Mouse (Mus musculus) MEL (cell line): ENCODE results near the gene Gsta4. TPM values are rescaled to one million over a fixed set of nuclear protein-coding genes. Genes with fewer than 3 reads are reported as not detected.
"Not testable (repeated sequence)": the region's sequence is repeated elsewhere in the genome, so short reads cannot be mapped to it uniquely, and the experiment has no call there.

Experiments
- DNase-seq: peaks from one replicate; pipeline ENCODE4 v3.0.0; 2011; ENCODE audit warnings: low read depth, low spot score
- H3K27ac ChIP-seq: 2 replicates; pipeline ENCODE4 v1.5.1; 2012; ENCODE audit warnings: low read depth, mild to moderate bottlenecking, control low read depth, low read length, moderate library complexity; ENCODE audit not compliant: control insufficient read depth
- H3K27me3 ChIP-seq, 2 experiments: fragments of 150-350 bp in 1 of 2; sonication (generic) in 1 of 2; 2 replicates each; pipeline ENCODE4 v1.6.1; 2012; ENCODE audit warnings: low read length in 2 of 2, mild to moderate bottlenecking in 2 of 2, improper control_type of control experiment in 1 of 2, moderate library complexity in 1 of 2; ENCODE audit not compliant: insufficient read depth in 2 of 2, control insufficient read depth in 1 of 2
- H3K36me3 ChIP-seq, 2 experiments: 2 replicates each; pipeline ENCODE4 v1.6.1; 2012 to 2014; ENCODE audit warnings: low read length in 2 of 2, improper control_type of control experiment in 1 of 2, inconsistent platforms in 1 of 2, mild to moderate bottlenecking in 1 of 2; ENCODE audit not compliant: insufficient read depth in 2 of 2, control insufficient read depth in 1 of 2
- H3K4me1 ChIP-seq, 2 experiments: fragments of 150-350 bp in 1 of 2; sonication (generic) in 1 of 2; 2 replicates each; pipeline ENCODE4 v1.6.1; 2012; ENCODE audit warnings: low read length in 2 of 2, improper control_type of control experiment in 1 of 2, mild to moderate bottlenecking in 1 of 2; ENCODE audit not compliant: insufficient read depth in 2 of 2, control insufficient read depth in 1 of 2
- H3K4me3 ChIP-seq, 2 experiments: fragments of 150-350 bp in 1 of 2; sonication (generic) in 1 of 2; 2 replicates each; pipeline ENCODE4 v1.5.1; 2012; ENCODE audit warnings: low read depth in 2 of 2, low read length in 2 of 2, mild to moderate bottlenecking in 2 of 2, moderate library complexity in 2 of 2, control low read depth in 1 of 2, improper control_type of control experiment in 1 of 2; ENCODE audit not compliant: control insufficient read depth in 1 of 2, insufficient read depth in 1 of 2
- H3K79me2 ChIP-seq: 2 replicates; pipeline ENCODE4 v1.6.1; 2012; ENCODE audit warnings: mild to moderate bottlenecking, low read length, moderate library complexity; ENCODE audit not compliant: control insufficient read depth, poor library complexity, insufficient read depth
- H3K9ac ChIP-seq: 2 replicates; pipeline ENCODE4 v1.6.1; 2012; ENCODE audit warnings: low read depth, mild to moderate bottlenecking, control low read depth, low read length, moderate library complexity; ENCODE audit not compliant: control insufficient read depth, poor library complexity, severe bottlenecking
- H3K9me3 ChIP-seq: fragments of 150-350 bp; sonication (generic); replicated peaks from 2 replicates; pipeline ENCODE4 v1.6.1; 2012; ENCODE audit warnings: mild to moderate bottlenecking, low read length, improper control_type of control experiment, moderate library complexity; ENCODE audit not compliant: insufficient read depth
- CHD1 ChIP-seq: IDR thresholded peaks from 2 replicates; pipeline ENCODE4 v1.6.1; 2012; ENCODE audit warnings: low read depth, mild to moderate bottlenecking, inconsistent platforms, low read length, improper control_type of control experiment
- CHD2 ChIP-seq: IDR thresholded peaks from 2 replicates; pipeline ENCODE4 v1.6.1; 2011; ENCODE audit warnings: low read length, improper control_type of control experiment
- CTCF ChIP-seq, 3 experiments: IDR thresholded peaks in 2 of 3; conservative IDR thresholded peaks in 1 of 3; 2 replicates each; pipeline ENCODE4 v1.5.1; 2011 to 2012; ENCODE audit warnings: low read length in 3 of 3, low read depth in 2 of 3, mild to moderate bottlenecking in 2 of 3, improper control_type of control experiment in 1 of 3, inconsistent platforms in 1 of 3, mixed read lengths in 1 of 3, moderate library complexity in 1 of 3; ENCODE audit not compliant: control insufficient read depth in 1 of 3, insufficient read depth in 1 of 3, poor library complexity in 1 of 3, severe bottlenecking in 1 of 3
- E2F4 ChIP-seq: IDR thresholded peaks from 2 replicates; pipeline ENCODE4 v1.6.1; 2011; ENCODE audit warnings: low read depth, low read length, improper control_type of control experiment, borderline replicate concordance
- ELF1 ChIP-seq: IDR thresholded peaks from 2 replicates; pipeline ENCODE4 v1.6.1; 2014; ENCODE audit warnings: low read depth, mild to moderate bottlenecking, inconsistent platforms, low read length, improper control_type of control experiment, moderate library complexity
- EP300 ChIP-seq, 2 experiments: IDR thresholded peaks; 2 replicates each; pipeline ENCODE4 v1.6.1; 2011; ENCODE audit warnings: improper control_type of control experiment in 2 of 2, low read length in 2 of 2, low read depth in 1 of 2, mild to moderate bottlenecking in 1 of 2
- ETS1 ChIP-seq: IDR thresholded peaks from 2 replicates; pipeline ENCODE4 v1.6.1; 2012; ENCODE audit warnings: low read depth, mild to moderate bottlenecking, inconsistent platforms, low read length, improper control_type of control experiment, moderate library complexity
- HCFC1 ChIP-seq: IDR thresholded peaks from 2 replicates; pipeline ENCODE4 v1.6.1; 2012; ENCODE audit warnings: low read depth, mild to moderate bottlenecking, inconsistent platforms, low read length, improper control_type of control experiment, moderate library complexity
- KAT2A ChIP-seq: conservative IDR thresholded peaks from 2 replicates; pipeline ENCODE4 v1.6.1; 2012; ENCODE audit warnings: low read depth, low read length, improper control_type of control experiment, inconsistent platforms
- MAFK ChIP-seq: IDR thresholded peaks from 2 replicates; pipeline ENCODE4 v1.6.1; 2011; ENCODE audit warnings: low read depth, mild to moderate bottlenecking, low read length, improper control_type of control experiment, borderline replicate concordance
- MXI1 ChIP-seq: IDR thresholded peaks from 2 replicates; pipeline ENCODE4 v1.6.1; 2011; ENCODE audit warnings: mild to moderate bottlenecking, low read depth, low read length, improper control_type of control experiment
- NELFE ChIP-seq: IDR thresholded peaks from 2 replicates; pipeline ENCODE4 v1.6.1; 2011; ENCODE audit warnings: low read depth, low read length, improper control_type of control experiment
- POLR2A ChIP-seq, 2 experiments: IDR thresholded peaks; 2 replicates each; pipeline ENCODE4 v1.6.1; 2011 to 2012; ENCODE audit warnings: low read length in 2 of 2, mild to moderate bottlenecking in 2 of 2, control low read depth in 1 of 2, improper control_type of control experiment in 1 of 2, low read depth in 1 of 2, moderate library complexity in 1 of 2; ENCODE audit not compliant: control insufficient read depth in 1 of 2, insufficient read depth in 1 of 2, poor library complexity in 1 of 2
- POLR2AphosphoS5 ChIP-seq: IDR thresholded peaks from 2 replicates; pipeline ENCODE4 v1.6.1; 2012; ENCODE audit warnings: low read depth, borderline replicate concordance, mild to moderate bottlenecking, inconsistent platforms, low read length, moderate library complexity, mixed read lengths
- RCOR1 ChIP-seq: IDR thresholded peaks from 2 replicates; pipeline ENCODE4 v1.6.1; 2012; ENCODE audit warnings: low read depth, mild to moderate bottlenecking, inconsistent platforms, low read length, improper control_type of control experiment
- SIN3A ChIP-seq: IDR thresholded peaks from 2 replicates; pipeline ENCODE4 v1.6.1; 2012; ENCODE audit warnings: low read length, improper control_type of control experiment, inconsistent platforms
- SMC3 ChIP-seq: IDR thresholded peaks from 2 replicates; pipeline ENCODE4 v1.6.1; 2011; ENCODE audit warnings: low read depth, low read length, improper control_type of control experiment
- TAL1 ChIP-seq: IDR thresholded peaks from 2 replicates; pipeline ENCODE4 v1.6.1; 2012; ENCODE audit warnings: mild to moderate bottlenecking, inconsistent platforms, low read length, moderate library complexity, mixed read lengths
- USF1 ChIP-seq: IDR thresholded peaks from 2 replicates; pipeline ENCODE4 v1.6.1; 2014; ENCODE audit warnings: low read depth, mild to moderate bottlenecking, inconsistent platforms, low read length, improper control_type of control experiment, moderate library complexity
- ZKSCAN1 ChIP-seq: IDR thresholded peaks from 2 replicates; pipeline ENCODE4 v1.6.1; 2012; ENCODE audit warnings: low read depth, mild to moderate bottlenecking, inconsistent platforms, low read length, improper control_type of control experiment, moderate library complexity
- ZMIZ1 ChIP-seq: IDR thresholded peaks from 2 replicates; pipeline ENCODE4 v1.6.1; 2012; ENCODE audit warnings: low read depth, mild to moderate bottlenecking, inconsistent platforms, low read length, improper control_type of control experiment, moderate library complexity
- polyA plus RNA-seq, 2 experiments: library from polyadenylated mRNA; stranded (reverse) in 1 of 2; unstranded in 1 of 2; fragments of >175 nt in 1 of 2; fragments of >200 nt in 1 of 2; gene quantifications; 2 replicates each; pipeline versions ENCODE4 v1.2.1 to v1.2.4; 2012; ENCODE audit warnings: low replicate concordance in 2 of 2, low read depth in 1 of 2; ENCODE audit not compliant: insufficient read length in 2 of 2, insufficient read depth in 1 of 2, missing spikeins in 1 of 2
- total RNA-seq: library from RNA; depleted of rRNA; stranded (reverse); fragments of 300-350 nt; gene quantifications from 2 replicates; pipeline ENCODE4 v1.2.3, GENCODE M21; 2012

Gene Gsta4
- total and polyA plus RNA-seq, 3 experiments = 5.0 to 9.8 TPM; not detected in 1

- H3K9ac ChIP-seq = no peak overlapping the region
- TF ChIP-seq SMC3 = 0 out of 2 replicates have a peak, but pooled peaks have one; percentile 12
- peak in 2 of 3 experiments; percentile 33 to 34; a peak in 4 of 6 replicates for TF ChIP-seq CTCF (IDR thresholded peaks at IDR 0.05 in 2 of 3, conservative IDR thresholded peaks at IDR 0.05 in 1 of 3; ENCODE audit: control insufficient read depth in 1 of 3, insufficient read depth in 1 of 3, low read depth in 2 of 3, low read length in 3 of 3, poor library complexity in 1 of 3, severe bottlenecking in 1 of 3)
- TF ChIP-seq MXI1 = no peak
- peaks cover 0 to 3% of the 10 kb centered on the region in 2 experiments; a peak in 1 of 4 replicates for H3K36me3 ChIP-seq
- H3K27ac ChIP-seq = no peak overlapping the region
- no peak overlapping the region for H3K4me3 ChIP-seq
- no peaks in the 10 kb centered on the region for H3K9me3 ChIP-seq
- peaks cover 6 to 7% of the 10 kb centered on the region in 2 experiments; a peak in 3 of 4 replicates for H3K4me1 ChIP-seq
- DNase-seq = peak; percentile 29
- no peaks in the 10 kb centered on the region for H3K79me2 ChIP-seq
- no peaks in the 10 kb centered on the region for H3K27me3 ChIP-seq
Observed at GRCm38 (mm10) chr9:78168864-78169263, 13.7 kb upstream of the Gsta4 start.

GRCm38 (mm10) chr9:78174016-78174415 lies 8.6 kb upstream of the Gsta4 start:
- Histone ChIP-seq H3K79me2 (no peaks in the 10 kb centered on the region; the same call in 1 of the 2 replicates), H3K36me3 (peaks cover 0 to 7% of the 10 kb centered on the region in 2 experiments; a peak in 2 of 4 replicates), H3K9me3 (no peaks in the 10 kb centered on the region), H3K27ac (no peak overlapping the region), H3K27me3 (no peaks in the 10 kb centered on the region), H3K4me3 (no peak overlapping the region), H3K9ac (no peak overlapping the region), H3K4me1 (no peaks in the 10 kb centered on the region; a peak in 1 of 4 replicates)
- TF ChIP-seq HCFC1 (no peak), ELF1 (no peak), KAT2A (no peak), ETS1 (no peak), CHD2 (no peak), POLR2A (IDR thresholded peaks at IDR 0.05; ENCODE audit: control insufficient read depth in 1 of 2, insufficient read depth in 1 of 2, low read depth in 1 of 2, low read length in 2 of 2, poor library complexity in 1 of 2) (no peak), E2F4 (no peak), ZMIZ1 (no peak), ZKSCAN1 (no peak), MAFK (no peak), POLR2AphosphoS5 (no peak), SIN3A (no peak), TAL1 (no peak), CHD1 (no peak), USF1 (no peak), NELFE (no peak), EP300 (IDR thresholded peaks at IDR 0.05; ENCODE audit: low read depth in 1 of 2, low read length in 2 of 2) (no peak), RCOR1 (no peak)
- DNase-seq = no peak

GRCm38 (mm10) chr9:78174925-78175276 lies 7.7 kb upstream of the Gsta4 start:
- not testable (repeated sequence) for H3K9me3 ChIP-seq, DNase-seq, H3K27me3 ChIP-seq

More at GRCm38 (mm10) chr9:78174925-78175276, 7.7 kb upstream of the Gsta4 start:
- H3K27ac ChIP-seq, H3K9ac ChIP-seq, H3K79me2 ChIP-seq, H3K4me1 ChIP-seq, H3K36me3 ChIP-seq, H3K4me3 ChIP-seq: not testable (repeated sequence)
